In genomic region chr13:58523011-58523760, GRCm38 (mm10) we compare ENCODE assay signal across 9 mouse cellular contexts.
DNase-seq lines count a peak whose midpoint lies in the region; ATAC-seq and TF ChIP-seq lines count a peak whose summit lies in the region.
"Had no signal": no experiment of that assay in that cellular context is flagged by ENCODE, and none has a peak within 500 bp of the region (broad histone marks: within the 10 kb centered on the region; RNA-seq: fewer than 3 reads in every experiment).

No protein-coding gene starts in this region.

- no peak overlapping the region for H3K27ac ChIP-seq in kidney, postnatal 0 days
- no peak overlapping the region for H3K27ac ChIP-seq in embryonic facial prominence, embryonic 12.5 days
- no peak overlapping the region for H3K27ac ChIP-seq in intestine, embryonic 16.5 days (ENCODE audit: low read length)

- peak; percentile 55 for DNase-seq in kidney, postnatal 0 days (ENCODE audit: low spot score)
- DNase-seq in kidney, adult 9 months, result no peak
- no peak for DNase-seq in thymus, adult 18-20 months
- no peak for DNase-seq in urinary bladder, postnatal 4 days (ENCODE audit: low spot score in 2 of 2)
- no peak for DNase-seq in adrenal gland, adult 2 months
- DNase-seq: right cerebral cortex, adult 18-20 months had no signal

- no peaks in the 10 kb centered on the region for H3K36me3 ChIP-seq in kidney, postnatal 0 days (ENCODE audit: insufficient read depth, low read length)
- no peaks in the 10 kb centered on the region for H3K36me3 ChIP-seq in embryonic facial prominence, embryonic 12.5 days
- no peaks in the 10 kb centered on the region for H3K36me3 ChIP-seq in intestine, embryonic 16.5 days (ENCODE audit: control insufficient read depth, insufficient read depth, low read length)
- H3K36me3 ChIP-seq in myocyte (ENCODE audit: control insufficient read depth, insufficient read depth), result no peaks in the 10 kb centered on the region

- no peaks in the 10 kb centered on the region for H3K4me1 ChIP-seq in kidney, postnatal 0 days (replicated peaks; ENCODE audit: insufficient read depth, low read length)
- peaks cover 5% of the 10 kb centered on the region for H3K4me1 ChIP-seq in embryonic facial prominence, embryonic 12.5 days
- peaks cover 4% of the 10 kb centered on the region; the same call in 1 of the 2 replicates for H3K4me1 ChIP-seq in intestine, embryonic 16.5 days (ENCODE audit: control insufficient read depth, insufficient read depth, low read length)

- no peaks in the 10 kb centered on the region for H3K79me2 ChIP-seq in myocyte (ENCODE audit: control insufficient read depth, insufficient read depth)

- H3K27me3 ChIP-seq in kidney, postnatal 0 days (ENCODE audit: insufficient read depth, low read length), result no peaks in the 10 kb centered on the region
- no peaks in the 10 kb centered on the region for H3K27me3 ChIP-seq in embryonic facial prominence, embryonic 12.5 days
- no peaks in the 10 kb centered on the region; the same call in 1 of the 2 replicates for H3K27me3 ChIP-seq in intestine, embryonic 16.5 days (replicated peaks; ENCODE audit: control insufficient read depth, insufficient read depth, low read length)
- H3K27me3 ChIP-seq in myocyte (ENCODE audit: control insufficient read depth, insufficient read depth, insufficient read length), result no peaks in the 10 kb centered on the region

- TF ChIP-seq CTCF in kidney, postnatal 0 days (IDR thresholded peaks at IDR 0.05; ENCODE audit: low read depth), result no peak

- TF ChIP-seq POLR2A in myocyte (IDR thresholded peaks at IDR 0.05; ENCODE audit: insufficient read length, low read depth), result no peak

- 0 out of 2 replicates have a peak overlapping the region, but pooled peaks have one; percentile 4 for H3K4me3 ChIP-seq in kidney, postnatal 0 days (replicated peaks; ENCODE audit: low read depth, low read length)
- H3K4me3 ChIP-seq in embryonic facial prominence, embryonic 12.5 days, result 0 out of 2 replicates have a peak overlapping the region, but pooled peaks have one; percentile 1
- H3K4me3 ChIP-seq in intestine, embryonic 16.5 days (ENCODE audit: low read length), result no peak overlapping the region; the same call in 1 of the 2 replicates
- H3K4me3 ChIP-seq in myocyte, result no peak overlapping the region

- no peak overlapping the region for H3ac ChIP-seq in myocyte (ENCODE audit: control insufficient read depth, insufficient read length)

- H3K4me2 ChIP-seq in kidney, postnatal 0 days (ENCODE audit: low read length), result peak overlapping the region; percentile 41
- H3K4me2 ChIP-seq in embryonic facial prominence, embryonic 12.5 days (replicated peaks), result peak overlapping the region; percentile 41
- peak overlapping the region; percentile 40 for H3K4me2 ChIP-seq in intestine, embryonic 16.5 days (ENCODE audit: low read depth, low read length)
- H3K4me2 ChIP-seq in myocyte (ENCODE audit: low read depth), result peak overlapping the region; percentile 52

- WGBS in kidney, postnatal 0 days, result 12% methylated on average over 20 of the region's 20 CpGs
- WGBS in embryonic facial prominence, embryonic 12.5 days, result 20% methylated on average over 20 of the region's 20 CpGs
- WGBS in intestine, embryonic 16.5 days, result 11% methylated on average over 20 of the region's 20 CpGs

- H3K9ac ChIP-seq in kidney, postnatal 0 days (ENCODE audit: low read depth, low read length), result no peak overlapping the region
- H3K9ac ChIP-seq in embryonic facial prominence, embryonic 12.5 days, result no peak overlapping the region
- H3K9ac ChIP-seq in intestine, embryonic 16.5 days (ENCODE audit: low read depth, low read length), result no peak overlapping the region

- no peak; the same call in 1 of the 2 replicates for ATAC-seq in kidney, postnatal 0 days (replicated peaks; ENCODE audit: low FRiP score, low read depth)
- peak; percentile 75; the same call in 1 of the 2 replicates for ATAC-seq in embryonic facial prominence, embryonic 12.5 days (ENCODE audit: insufficient number of reproducible peaks, insufficient read depth, low FRiP score, low TSS enrichment)
- peak; percentile 28; the same call in 1 of the 2 replicates for ATAC-seq in intestine, embryonic 16.5 days

- H3K9me3 ChIP-seq in kidney, postnatal 0 days (replicated peaks; ENCODE audit: low read length), result no peaks in the 10 kb centered on the region
- no peaks in the 10 kb centered on the region for H3K9me3 ChIP-seq in embryonic facial prominence, embryonic 12.5 days
- H3K9me3 ChIP-seq in intestine, embryonic 16.5 days (ENCODE audit: control insufficient read depth, low read length), result no peaks in the 10 kb centered on the region

TF ChIP-seq in myocyte, 11 proteins besides CTCF, POLR2A, EP300 and RAD21:
- TF ChIP-seq SRF (IDR thresholded peaks at IDR 0.05; ENCODE audit: control insufficient read depth, insufficient read length, low read depth) (no peak), TCF12 (IDR thresholded peaks at IDR 0.05; ENCODE audit: insufficient read depth, poor library complexity, severe bottlenecking) (no peak), CEBPB (IDR thresholded peaks at IDR 0.05; ENCODE audit: insufficient read depth, poor library complexity, severe bottlenecking) (no peak), USF1 (IDR thresholded peaks at IDR 0.05; ENCODE audit: low read depth) (no peak), POLR2AphosphoS2 (IDR thresholded peaks at IDR 0.05; ENCODE audit: insufficient read length, low read depth) (no peak), MAX (IDR thresholded peaks at IDR 0.05; ENCODE audit: low read depth) (no peak), MYOD1 (IDR thresholded peaks at IDR 0.05; ENCODE audit: control insufficient read depth in 1 of 3, insufficient read length in 2 of 3, low read depth in 2 of 3) (no peak), REST (IDR thresholded peaks at IDR 0.05; ENCODE audit: insufficient read depth, insufficient read length) (no peak), TCF3 (IDR thresholded peaks at IDR 0.05; ENCODE audit: insufficient read length, low read depth) (no peak)

Comparison
In these comparisons a context has a peak if more than half of its experiments do, and no peak if none do; other contexts are left out.
1. H3K4me3 ChIP-seq: peak in kidney, postnatal 0 days (single experiment) and embryonic facial prominence, embryonic 12.5 days (single experiment); none in intestine, embryonic 16.5 days (single experiment) and myocyte (single experiment).
2. Peak in every context shown above with its lines, with median percentiles within 50 percentile points of each other: H3K4me2 ChIP-seq.